Mouse (Mus musculus) cerebellum, adult 9-10 months (tissue): ENCODE measurements around the gene Tmem115.
"Not testable (repeated sequence)": the region's sequence is repeated elsewhere in the genome, so short reads cannot be mapped to it uniquely, and the experiment has no call there.

Experiments
- DNase-seq: peaks from one replicate; pipeline ENCODE4 v3.0.0; 2022

Gene Tmem115

DNA sequence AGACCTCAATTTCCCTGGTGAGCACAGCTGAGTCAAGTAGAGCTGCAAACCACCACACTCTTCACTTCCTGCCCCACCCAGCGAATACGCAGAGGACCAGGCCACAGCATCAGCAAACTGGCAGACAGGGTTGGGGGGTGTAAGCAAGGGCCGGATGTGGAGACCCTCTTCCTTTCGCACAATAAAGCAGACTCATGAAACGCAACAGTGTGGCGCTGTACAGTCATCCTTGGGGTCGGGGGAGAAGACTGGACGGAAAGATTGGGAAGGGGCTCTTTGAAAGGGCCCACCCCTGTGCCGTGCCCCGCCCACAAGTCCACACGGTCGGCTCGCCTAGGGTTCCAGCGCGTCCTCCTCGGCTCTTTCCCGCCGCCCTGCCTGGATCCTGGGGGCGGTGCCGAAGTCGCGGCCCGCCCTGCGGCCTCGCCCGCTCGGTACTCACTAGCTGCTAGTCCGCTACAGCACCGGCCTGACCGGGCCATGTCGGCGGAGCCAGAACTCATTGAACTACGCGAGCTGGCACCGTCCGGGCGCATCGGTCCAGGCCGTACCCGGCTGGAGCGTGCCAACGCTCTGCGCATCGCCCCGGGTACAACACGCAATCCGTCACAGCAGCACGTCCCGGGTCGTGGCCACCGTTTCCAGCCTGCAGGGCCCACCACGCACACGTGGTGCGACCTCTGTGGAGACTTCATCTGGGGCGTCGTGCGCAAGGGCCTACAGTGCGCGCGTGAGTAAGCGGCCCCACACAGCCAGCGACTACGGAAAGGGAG, 17.6 kb downstream of the Tmem115 start, which contains the start of gene Rassf1:
Gene Rassf1, plus strand, starts transcription at position 439 of the 773 bp plus-strand sequence.
- DNase-seq: peak; percentile 60

DNA sequence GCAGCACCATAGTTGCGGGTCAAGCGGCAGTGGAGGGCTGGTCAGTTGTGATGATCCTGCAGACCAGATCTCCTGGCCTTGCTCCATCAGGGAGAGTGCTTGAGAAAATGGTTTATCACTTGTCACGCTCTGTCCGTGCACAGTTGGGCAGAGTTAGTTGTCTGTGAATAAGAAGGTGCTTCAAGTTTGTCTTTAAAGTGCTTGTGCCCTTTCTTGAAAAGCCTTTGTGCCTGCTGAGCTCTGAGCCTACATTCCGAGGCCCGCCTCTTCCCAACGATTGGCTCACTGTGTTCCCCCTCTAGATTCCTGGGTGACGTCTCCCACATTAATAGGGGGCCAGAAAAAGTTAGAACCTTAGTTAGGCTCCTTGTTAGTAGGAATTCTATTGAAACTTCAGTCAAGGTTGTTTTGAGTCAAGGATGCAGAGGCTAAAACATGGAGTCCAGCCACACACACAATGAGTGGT, 18.2 kb downstream of the Tmem115 start:
- peak; percentile 48 for DNase-seq

DNA sequence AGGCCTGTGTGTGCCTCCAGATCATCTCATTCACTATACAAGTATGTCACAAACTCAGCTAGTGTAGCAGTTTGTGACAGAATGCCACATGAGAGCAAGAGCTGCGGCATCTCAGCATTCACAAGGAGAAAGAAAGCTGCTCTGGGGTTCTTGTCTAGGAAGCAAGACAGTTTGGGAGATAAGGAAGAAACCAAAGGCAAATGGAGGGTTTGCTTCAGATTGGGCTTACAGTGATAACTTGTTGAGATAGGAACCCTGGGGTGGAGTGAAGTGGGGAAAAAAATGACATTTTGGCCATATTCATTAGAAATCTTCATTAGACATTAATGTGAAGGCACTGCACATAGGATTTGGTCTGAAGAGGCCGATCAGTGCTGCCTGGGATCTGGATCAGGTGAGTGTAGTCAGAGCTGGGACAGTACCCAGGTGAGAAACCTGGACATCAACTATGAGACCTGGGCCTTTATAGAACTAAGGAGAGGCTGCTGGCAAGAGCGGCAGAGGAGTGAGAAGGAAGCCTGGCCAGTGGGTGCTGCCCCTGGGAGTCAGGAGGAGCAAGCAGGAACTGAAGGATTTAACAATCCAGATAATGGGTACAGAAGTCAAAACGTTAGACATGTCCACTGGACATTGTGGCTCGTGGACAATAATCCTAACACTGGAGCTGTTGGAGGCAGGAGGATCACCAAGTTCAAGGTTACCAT, 19.1 kb downstream of the Tmem115 start:
- no peak for DNase-seq

DNA sequence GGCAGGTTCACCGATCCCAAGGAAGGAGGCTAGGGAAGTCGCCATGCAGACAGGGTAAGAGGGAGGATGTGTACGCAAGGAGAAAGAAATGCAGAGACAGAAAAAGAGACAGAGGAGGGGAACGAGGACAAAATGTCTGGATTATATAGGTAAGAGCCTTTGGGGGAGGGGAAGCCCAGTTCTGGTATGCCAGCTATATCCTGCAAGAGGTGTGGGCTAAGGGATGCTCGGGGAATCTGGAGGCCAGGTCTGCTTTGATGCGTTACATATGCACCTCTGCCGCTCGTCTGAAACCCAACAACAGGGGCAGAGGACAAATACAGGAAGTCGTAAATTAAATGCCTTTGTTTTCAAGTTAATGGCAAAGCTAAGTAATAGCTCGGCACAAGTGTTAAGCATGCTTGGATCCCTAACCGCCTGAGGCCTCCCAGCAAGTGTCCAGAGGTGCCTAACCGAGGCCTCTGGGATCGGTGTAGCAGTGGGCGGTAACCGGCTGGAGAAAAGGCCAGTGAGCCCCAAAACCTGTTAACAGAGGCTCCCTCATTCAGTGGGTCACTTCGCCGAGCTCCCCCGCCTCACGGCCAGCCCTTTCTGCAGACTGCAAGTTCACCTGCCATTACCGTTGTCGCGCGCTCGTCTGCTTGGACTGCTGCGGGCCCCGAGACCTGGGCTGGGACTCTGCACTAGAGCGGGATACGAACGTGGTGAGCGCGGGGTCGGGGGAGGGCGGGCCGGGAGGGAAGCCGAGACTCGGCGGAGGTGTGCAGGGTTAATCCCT, 20.0 kb downstream of the Tmem115 start:
- DNase-seq: no peak

DNA sequence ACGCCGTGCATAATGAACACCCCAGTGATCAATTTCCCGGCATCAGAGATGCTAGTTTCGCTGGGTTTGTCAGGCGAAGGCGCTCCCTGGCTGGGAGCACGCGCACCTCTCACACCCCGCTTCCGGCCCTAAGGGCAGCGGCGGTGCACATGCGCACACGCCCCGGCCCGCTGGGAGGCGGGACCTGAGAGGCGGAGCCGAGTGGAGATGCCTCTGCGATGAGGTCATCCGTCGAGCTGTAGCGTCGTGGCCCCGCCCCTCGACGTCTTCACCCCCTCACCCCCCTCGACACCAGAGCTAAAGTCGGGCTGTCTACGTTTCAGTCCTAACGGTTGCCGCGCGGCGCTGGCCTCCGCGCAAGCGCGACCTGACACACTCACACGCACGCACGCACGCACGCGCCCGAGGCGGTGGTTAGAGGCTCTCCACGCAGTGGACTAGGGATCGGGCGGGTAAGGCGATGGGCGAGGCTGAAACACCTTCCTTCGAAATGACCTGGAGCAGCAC, 20.6 kb downstream of the Tmem115 start:
- peak; percentile 95 for DNase-seq

DNA sequence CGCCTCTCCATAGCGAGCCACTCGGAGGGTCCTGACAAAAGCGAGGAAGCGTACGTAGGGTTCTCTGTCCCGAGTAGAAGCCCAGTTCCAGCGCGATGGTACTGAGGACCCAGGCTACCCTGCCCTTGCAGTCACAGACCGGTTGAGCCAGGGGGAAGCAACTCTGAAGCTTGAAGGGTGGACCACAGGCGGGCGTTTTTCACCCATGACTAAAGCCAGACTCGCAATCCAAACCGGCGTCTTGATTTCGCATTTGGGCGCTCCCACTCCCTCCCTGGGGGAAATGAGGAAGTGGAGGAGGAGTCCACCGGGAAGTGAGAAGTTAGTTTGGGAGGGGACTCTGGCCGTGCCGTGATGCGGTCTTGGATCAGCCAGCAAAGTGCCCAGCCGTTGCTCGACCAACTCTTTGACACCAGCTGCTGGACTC, 21.3 kb downstream of the Tmem115 start:
- no peak for DNase-seq

DNA sequence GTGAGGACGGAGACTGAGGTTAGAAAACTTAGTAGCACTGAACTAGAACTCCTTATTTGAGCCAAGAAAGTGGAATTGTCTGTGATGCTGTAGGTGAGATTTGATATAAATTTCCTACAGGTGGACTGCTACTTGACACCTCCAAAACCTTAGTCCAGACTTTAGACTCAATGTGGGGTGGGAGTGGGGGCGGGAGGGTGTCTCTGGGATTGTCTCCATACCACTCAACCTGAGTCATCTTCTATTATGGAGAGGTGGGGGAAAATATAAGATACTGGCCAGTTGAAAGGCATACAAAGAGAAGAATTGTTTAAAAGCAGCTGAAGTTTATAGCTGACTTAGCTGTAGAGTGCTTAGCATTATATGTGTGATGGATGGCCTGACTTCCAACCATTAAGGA, 22.0 kb downstream of the Tmem115 start:
- no peak for DNase-seq

DNA sequence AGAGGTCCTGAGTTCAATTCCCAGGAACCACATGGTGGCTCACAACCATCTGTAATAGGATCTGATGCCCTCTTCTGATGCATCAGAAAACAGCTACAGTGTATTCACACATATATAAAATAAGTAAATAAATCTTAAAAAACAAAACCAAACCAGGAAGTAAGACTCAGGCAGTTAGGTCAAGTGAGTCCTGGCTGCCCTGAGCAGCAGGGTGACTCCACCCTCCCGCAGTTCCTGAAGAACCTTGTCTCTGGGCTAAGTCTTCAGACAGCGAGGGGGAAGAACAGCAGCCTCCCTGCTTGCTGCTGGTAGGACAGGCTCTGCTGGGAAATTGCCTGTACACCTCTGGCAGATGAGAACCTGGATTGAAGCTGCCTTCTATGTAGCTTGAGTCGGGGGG, 22.6 kb downstream of the Tmem115 start:
- DNase-seq: no peak

DNA sequence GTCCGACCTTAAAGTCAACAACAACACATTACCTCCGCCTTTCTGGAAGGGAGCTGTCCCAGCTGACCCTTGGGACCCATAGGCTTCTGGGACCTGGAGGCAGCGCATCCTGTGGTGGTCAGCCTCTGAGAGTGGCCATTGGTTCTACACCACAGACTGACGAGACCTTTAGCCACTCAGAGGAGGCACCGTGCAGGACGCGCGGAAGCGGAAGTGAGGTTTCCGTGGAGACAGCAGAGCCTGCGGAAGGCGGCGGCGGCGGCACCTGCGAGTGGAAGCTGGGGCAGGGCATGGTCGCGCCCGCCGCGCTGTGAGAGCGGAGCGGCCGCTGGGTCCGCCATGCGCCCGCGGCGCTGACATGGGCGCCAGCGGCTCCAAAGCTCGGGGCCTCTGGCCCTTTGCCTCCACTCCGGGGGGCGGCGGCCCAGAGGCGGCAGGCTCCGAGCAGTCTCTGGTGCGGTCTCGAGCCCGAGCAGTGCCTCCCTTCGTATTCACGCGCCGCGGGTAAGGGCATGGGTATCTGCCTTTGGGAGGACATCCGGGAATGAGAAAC, 29.4 kb downstream of the Tmem115 start, which contains the start of gene Tusc2:
Gene Tusc2, plus strand, starts transcription at position 227 of the 553 bp plus-strand sequence.
- peak; percentile 95 for DNase-seq

DNA sequence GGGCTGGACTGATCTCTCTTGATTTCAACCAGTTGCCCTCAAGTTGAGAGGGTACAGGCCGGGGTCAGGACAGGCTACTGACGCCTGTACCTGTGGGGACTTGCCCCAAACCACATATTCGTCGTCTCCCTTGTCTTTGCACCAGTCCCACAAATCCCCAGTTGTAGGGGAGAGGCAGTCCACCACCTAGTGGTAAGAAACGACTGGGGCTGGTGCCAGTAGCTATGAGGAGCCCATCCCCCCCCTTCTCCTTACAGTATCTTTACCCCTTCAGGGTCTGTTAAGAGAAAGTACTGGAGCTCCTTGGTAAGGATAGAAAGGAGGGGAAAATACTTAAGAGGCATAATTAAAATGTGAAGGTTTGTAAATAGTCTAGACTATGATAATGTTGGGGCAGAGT, 31.8 kb downstream of the Tmem115 start:
- DNase-seq: not testable (repeated sequence)

DNA sequence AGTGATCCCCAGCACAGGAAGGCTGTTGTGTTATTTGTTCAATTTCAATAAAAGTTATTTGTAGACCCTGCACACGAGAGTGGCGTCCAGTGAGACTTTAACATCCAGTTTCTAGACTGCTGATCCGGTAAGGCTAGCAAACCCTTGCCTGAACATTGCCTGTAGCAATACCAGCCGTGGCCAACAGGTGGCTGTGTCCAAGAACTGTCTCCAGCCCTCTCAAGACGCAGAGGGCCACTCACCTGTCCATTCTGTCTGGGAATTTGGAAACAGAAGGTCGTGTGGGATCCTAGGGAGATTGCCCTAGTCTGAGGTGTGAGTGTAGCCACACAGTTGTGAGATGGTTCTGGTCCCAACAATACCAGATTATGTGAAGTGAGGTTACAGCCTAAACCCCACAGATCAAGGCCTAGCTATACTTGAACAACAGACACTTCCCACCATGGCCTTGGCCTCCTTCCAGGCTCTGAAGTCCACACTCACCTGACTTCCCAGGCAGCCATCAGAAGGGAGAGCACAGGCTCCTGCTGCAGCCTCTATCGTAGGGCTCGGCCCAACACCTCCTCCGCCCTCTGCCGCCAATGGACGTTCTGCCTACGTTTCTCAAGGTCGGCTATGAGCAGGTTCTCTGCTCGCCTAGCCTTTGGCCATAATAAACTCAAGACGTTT, 32.4 kb downstream of the Tmem115 start:
- DNase-seq: peak; percentile 83

DNA sequence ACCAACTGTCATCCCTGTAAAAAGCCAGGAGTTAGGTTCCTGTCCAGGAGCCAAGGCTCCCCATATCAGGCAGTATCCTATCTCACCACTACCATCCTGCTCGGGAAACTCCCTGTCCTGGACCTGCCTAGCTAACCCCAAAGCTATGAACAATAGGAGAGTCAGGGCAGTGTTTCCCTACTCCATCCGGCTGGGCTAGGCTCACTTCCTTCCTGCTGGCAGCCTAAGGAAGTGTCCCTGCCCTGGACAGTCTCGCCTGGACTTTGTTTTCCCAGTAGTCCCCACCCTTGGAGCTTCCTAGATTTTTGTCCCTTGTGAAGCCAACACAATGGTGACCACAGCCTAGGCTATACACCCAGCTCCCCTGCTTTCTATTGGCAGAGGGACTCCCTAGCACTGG, 33.1 kb downstream of the Tmem115 start:
- DNase-seq: no peak

DNA sequence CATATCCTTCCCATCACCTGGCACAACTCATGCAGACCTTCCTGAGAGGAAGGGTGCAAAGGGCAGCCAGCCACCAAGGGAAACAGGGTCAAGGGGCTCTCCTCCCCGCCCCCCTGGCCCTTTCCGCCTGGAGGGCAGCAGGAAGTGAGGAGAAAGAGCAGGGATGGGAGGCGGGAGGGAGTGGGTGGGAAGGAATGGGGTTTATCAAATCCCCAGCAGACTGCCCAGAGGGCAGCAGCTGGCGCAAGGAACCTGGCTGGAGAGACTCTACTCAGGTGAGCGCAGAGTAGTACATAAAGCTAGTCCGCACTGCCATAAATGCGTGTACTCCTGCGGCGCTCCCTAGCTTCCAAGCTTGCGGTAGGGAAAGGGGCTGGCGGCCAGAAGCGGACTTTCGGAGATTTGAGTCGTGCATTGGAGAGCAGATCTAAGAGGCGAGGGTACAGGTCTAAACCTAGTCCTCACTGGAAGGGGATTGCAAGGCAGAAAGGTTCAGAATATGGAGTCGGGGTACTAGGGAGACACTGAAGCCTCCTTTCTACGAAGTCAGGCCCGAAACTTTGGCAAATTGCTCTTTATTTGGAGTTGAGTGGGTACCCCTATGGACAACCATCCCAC, 34.1 kb downstream of the Tmem115 start, which contains the start of gene Hyal2:
Gene Hyal2, plus strand, starts transcription at position 244 of the 618 bp plus-strand sequence.
- DNase-seq: no peak

DNA sequence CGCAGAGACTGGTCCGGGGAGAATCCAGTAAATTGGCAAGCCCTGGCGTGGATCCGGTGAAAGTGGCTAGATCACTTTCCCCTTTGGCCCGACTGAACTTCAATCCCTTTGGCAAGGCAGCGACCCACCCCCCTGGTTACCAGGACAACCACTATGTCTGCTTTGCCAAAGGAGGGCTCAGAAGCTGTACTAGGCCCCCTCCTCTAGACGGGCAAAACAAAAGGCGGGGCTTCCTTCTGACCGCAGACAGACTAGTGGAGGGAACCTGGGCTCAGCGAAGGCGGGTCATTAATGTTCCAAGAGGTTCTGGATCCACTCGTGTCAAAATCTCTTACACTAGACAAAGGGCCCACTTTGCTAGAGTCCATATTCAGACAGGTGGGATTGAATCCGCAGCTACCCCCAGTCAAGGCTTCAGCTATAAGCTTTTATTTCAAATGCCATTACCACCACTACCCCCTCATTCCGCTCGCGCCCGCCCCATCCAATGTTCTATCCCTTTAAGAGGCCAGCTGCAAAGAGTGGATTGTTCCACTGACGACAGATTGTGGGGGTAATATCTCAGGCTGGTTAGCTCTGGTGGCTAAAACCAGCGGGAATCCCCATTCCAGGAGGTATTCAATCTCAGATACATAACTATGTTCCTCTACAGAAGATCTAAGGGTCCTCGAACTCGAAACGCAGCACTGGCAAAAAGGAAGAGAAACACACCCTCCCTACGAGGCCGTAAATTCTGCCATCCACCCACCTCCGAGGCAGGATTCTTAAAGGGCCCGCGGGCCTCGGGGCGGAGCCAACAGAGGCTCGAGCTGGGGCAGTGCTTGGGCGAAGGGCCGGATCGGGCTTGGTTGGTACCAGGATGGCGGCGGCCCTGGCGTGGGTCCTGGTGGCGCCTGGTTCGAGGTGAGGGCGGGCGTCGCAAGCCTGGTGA, 34.9 kb downstream of the Tmem115 start:
- peak; percentile 84 for DNase-seq

DNA sequence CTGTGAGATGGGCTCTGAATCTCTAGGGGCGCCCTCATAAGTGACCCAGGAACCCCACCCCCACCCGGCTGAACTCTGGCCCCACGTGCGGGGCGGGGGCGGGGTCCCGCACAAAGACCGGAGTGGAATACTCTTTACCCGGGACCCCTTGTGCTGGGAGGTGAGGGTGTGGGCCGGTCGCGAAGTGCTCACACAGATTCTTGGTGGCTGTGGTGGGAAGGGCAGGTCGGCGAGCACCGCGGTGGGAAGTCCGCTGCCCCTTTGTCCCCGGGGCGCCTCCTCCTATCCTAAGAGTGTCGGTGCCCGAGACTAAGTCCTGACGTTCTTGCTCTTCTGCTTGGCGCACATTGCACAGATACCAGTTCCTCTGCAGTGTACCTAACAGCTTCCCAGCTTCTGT, 35.5 kb downstream of the Tmem115 start:
- no peak for DNase-seq

DNA sequence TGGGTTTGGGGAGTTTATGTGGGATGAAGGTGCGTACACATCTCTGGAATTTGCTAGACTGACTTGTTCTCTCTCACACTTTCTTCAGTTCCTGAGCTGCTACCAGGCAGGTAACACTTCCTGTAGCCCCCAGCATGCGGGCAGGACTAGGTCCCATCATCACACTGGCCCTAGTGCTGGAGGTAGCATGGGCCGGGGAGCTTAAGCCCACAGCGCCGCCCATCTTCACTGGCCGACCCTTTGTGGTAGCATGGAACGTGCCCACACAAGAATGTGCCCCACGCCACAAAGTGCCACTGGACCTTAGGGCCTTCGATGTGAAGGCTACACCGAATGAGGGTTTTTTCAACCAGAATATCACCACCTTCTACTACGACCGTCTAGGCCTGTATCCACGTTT, 36.3 kb downstream of the Tmem115 start:
- no peak for DNase-seq

DNA sequence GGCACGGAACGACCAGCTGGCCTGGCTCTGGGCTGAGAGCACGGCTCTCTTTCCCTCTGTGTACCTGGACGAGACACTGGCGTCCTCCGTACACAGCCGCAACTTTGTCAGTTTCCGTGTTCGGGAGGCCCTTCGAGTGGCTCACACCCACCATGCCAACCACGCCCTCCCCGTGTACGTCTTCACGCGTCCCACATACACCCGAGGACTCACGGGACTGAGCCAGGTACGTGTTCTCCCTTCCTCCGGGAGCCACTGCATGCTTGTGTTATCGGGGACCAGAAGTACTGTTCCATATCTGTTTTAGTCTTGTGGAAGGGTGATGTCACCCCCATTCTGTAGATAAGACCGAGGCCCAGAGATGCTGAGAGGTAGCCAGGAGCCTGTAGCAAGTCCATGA, 37.1 kb downstream of the Tmem115 start:
- DNase-seq: no peak

DNA sequence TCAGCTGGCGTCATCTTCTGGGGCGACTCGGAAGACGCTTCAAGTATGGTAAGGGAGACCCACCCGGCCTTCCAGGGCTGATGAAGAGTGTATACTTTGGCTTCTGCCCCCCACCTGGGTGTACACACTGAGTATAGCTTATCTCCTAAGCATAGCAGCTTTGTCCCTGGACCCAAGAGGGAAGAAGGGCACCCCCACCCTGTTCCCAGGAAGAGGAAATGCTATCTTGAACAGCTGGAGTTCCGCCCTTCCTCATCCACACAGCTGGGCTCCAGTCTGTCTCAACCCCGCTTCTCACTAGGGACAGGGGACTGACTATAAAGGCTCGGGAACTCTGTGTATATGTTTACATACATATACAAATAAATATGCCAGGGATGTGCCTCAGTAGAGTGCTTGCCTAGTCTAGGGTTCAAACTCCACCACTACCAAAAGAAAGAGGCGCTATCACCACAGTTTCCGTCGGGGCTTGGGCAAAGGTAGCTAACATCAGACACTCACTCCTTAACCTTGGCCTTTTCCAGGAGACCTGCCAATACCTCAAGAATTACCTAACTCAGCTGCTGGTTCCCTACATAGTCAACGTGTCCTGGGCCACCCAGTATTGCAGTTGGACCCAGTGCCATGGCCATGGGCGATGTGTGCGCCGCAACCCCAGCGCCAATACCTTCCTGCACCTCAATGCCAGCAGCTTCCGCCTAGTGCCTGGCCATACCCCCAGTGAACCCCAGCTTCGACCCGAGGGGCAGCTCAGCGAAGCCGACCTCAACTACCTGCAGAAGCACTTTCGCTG, 38.0 kb downstream of the Tmem115 start:
- DNase-seq: no peak

DNA sequence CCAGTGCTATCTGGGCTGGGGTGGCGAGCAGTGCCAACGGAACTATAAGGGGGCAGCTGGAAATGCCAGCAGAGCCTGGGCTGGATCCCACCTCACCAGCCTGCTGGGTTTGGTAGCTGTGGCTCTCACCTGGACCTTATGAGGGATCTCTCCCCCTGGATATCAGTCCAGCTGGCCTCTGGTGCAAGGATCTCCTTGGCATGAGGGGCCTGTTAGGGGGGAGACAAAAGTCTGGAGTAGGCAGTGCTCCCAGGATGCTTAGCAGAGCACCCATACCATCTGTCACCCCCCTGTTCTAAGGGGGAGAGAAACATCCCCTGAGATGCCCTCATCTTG, 38.5 kb downstream of the Tmem115 start:
- no peak for DNase-seq

DNA sequence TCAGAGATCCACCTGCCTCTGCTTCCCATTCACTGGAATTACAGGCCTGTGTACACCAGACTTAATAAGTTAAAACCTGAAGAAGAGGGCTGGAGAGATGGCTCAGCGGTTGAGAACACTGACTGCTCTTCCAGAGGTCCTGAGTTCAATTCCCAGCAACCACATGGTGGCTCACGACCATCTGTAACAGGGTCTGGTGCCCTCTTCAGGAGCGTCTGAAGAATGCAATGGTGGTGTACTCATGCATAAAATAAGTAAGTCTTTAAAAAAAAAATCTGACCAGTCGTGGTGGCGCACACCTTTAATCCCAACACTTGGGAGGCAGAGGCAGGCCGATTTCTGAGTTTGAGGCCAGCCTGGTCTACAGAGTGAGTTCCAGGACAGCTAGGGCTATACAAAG, 40.0 kb downstream of the Tmem115 start:
- not testable (repeated sequence) for DNase-seq
